Mouse (Mus musculus) megakaryocyte, embryonic 14.5 days (primary cell): Measurements from ENCODE around the gene Rabep2.

ENCODE experiments used
- FLI1 ChIP-seq: IDR thresholded peaks from 2 replicates; pipeline ENCODE4 v1.6.1; 2012; ENCODE audit warnings: low read length, inconsistent platforms, mixed read lengths
- GATA1 ChIP-seq: IDR thresholded peaks from 3 replicates; pipeline ENCODE4 v1.6.1; 2012; ENCODE audit warnings: mixed read lengths, low read length, inconsistent platforms, borderline replicate concordance

GRCm38 (mm10) chr7:126471361-126471760, 42.8 kb downstream of the Rabep2 start:
- TF ChIP-seq GATA1, result no peak
- no peak for TF ChIP-seq FLI1
